Mouse (Mus musculus) urinary bladder, postnatal 0 days (tissue): Measurements from ENCODE around the gene Vmn1r84. TPM values are rescaled to one million over a fixed set of nuclear protein-coding genes. Genes with fewer than 3 reads are reported as not detected.

Experiments used
- microRNA-seq: library from miRNA; unstranded; fragments of <30 nt; microRNA quantifications from one replicate; pipeline ENCODE4, GENCODE M21; 2016
- polyA plus RNA-seq: library from polyadenylated mRNA; unstranded; fragments of >200 nt; fragmentation: Nextera tagmentation; extraction: Ambion mirVana; gene quantifications from 2 replicates; pipeline ENCODE4 v1.2.1, GENCODE M21; 2015

Gene Vmn1r84
- not detected in 2 replicates for polyA plus RNA-seq

DNA sequence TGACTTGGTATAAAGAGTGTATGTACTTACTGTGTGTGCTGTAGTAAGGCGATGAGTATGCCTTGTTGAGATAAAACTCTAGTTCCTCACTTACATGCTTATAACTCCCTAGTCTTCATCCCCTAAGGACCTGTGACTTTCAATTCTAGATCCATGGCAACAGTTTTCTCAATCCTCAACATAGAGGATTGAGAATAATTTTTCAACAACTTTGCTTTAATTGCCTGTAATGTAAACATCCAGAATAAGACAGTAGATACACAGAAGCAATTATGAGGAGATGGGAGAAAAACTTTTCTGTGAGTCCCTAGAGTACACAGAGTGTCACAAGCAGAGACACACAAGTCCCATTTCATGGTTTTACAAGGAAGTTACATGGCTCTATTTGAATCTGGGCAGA, at the start of gene Vmn1r84:
TSS of gene Vmn1r84 (minus strand) at position 101 of the 400 bp plus-strand sequence.

DNA sequence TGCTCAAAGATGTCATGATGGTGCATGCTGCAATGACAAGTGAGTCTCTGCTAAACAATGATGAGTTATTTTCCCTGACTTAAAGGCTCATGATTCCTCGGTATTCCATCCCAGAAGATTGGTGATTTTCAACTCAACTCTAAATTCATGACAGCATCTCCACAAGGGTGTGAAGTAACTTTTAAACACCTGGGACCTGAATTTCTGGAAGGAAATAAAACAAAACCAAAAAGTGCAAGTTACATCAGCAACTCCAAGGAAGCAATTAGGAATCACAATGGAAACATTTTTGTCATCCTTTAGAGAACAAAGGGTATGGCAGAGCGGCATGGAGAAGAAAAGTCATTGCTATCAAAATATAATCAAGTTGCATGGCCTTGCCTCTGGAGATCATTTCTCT, 39.7 kb downstream of the Vmn1r84 start, which contains the start of gene Vmn1r83:
TSS of gene Vmn1r83 (minus strand) at position 101 of the 400 bp plus-strand sequence.

Small RNA genes within 50 kb of the gene (microRNA-seq; reads per million reads assigned to microRNA genes)
- not detected for gene Gm23521

Other genes with a start within 250 kb of the Vmn1r84 start
- gene Vmn1r78, start 219.0 kb downstream of the Vmn1r84 start, polyA plus RNA-seq: not detected in 2 replicates
- gene Vmn1r79, start 198.0 kb downstream of the Vmn1r84 start, polyA plus RNA-seq: not detected in 2 replicates
- gene Vmn1r80, start 180.0 kb downstream of the Vmn1r84 start, polyA plus RNA-seq: not detected in 2 replicates
- not detected in 2 replicates for gene Vmn1r81, start 101.0 kb downstream of the Vmn1r84 start, polyA plus RNA-seq
- gene Vmn1r82, start 68.8 kb downstream of the Vmn1r84 start, polyA plus RNA-seq: not detected in 2 replicates
- not detected in 2 replicates for gene Vmn1r83, start 39.8 kb downstream of the Vmn1r84 start, polyA plus RNA-seq
- 1.2 and 1.3 TPM in 2 replicates for gene Zfp551, start 53.5 kb upstream of the Vmn1r84 start, polyA plus RNA-seq
- 5.4 and 5.7 TPM in 2 replicates for gene Zfp606, start 109.0 kb upstream of the Vmn1r84 start, polyA plus RNA-seq
- not detected in 2 replicates for gene 2900092C05Rik, start 143.2 kb upstream of the Vmn1r84 start, polyA plus RNA-seq
- gene Vmn2r53, start 239.5 kb upstream of the Vmn1r84 start, polyA plus RNA-seq: not detected in 2 replicates